Comparison of ENCODE assay signal across 8 mouse cellular contexts in genomic region chr12:51691845-51692632, GRCm38 (mm10). TPM values are rescaled to one million over a fixed set of nuclear protein-coding genes. Genes with fewer than 3 reads are reported as not detected.
DNase-seq lines count a peak whose midpoint lies in the region; ATAC-seq lines count a peak whose summit lies in the region.

Strn3 (minus strand) TSS chr12:51691897.

- ATAC-seq in hematopoietic stem cell, adult 5-6 weeks (replicated peaks in 1 of 2; ENCODE audit: insufficient read depth in 1 of 2, low FRiP score in 2 of 2, low TSS enrichment in 1 of 2, low read depth in 1 of 2, poor library complexity in 2 of 2, severe bottlenecking in 2 of 2) = peak; percentile 89 to 91
- ATAC-seq in lung, embryonic 16.5 days (ENCODE audit: low read depth) = peak; percentile 97

- DNase-seq in MEL-GATA-1-ER (ENCODE audit: extremely low read depth, low read depth) = peak; percentile 91
- DNase-seq in cerebellum, adult 8-10 months = peak; percentile 95
- peak; percentile 96 for DNase-seq in forelimb bud, embryonic 11.5 days (ENCODE audit: low read depth, low spot score)
- DNase-seq in layer of hippocampus, adult 9-10 months (ENCODE audit: low spot score) = peak; percentile 85
- peak; percentile 78 for DNase-seq in ovary, postnatal 10 days (ENCODE audit: low spot score)
- DNase-seq in thymus, postnatal 10 days (ENCODE audit: low spot score in 2 of 2) = peak; percentile 92 to 93

- H3K27ac ChIP-seq in lung, embryonic 16.5 days (ENCODE audit: low read length) = peak within 1 kb of the TSS; percentile 100

- no peaks in the 10 kb centered on the region for H3K9me3 ChIP-seq in lung, embryonic 16.5 days (ENCODE audit: control insufficient read depth, low read length)

- 0% methylated on average over 49 of the region's 56 CpGs for WGBS in lung, embryonic 16.5 days

- peak within 1 kb of the TSS; percentile 96 for H3K4me3 ChIP-seq in lung, embryonic 16.5 days (ENCODE audit: low read length)

- H3K4me1 ChIP-seq in lung, embryonic 16.5 days (replicated peaks; ENCODE audit: control insufficient read depth, insufficient read depth, low read length) = peaks cover 19% of the 10 kb centered on the region

- no peaks in the 10 kb centered on the region for H3K27me3 ChIP-seq in lung, embryonic 16.5 days (ENCODE audit: control insufficient read depth, insufficient read depth, low read depth, low read length)

- no peaks in the 10 kb centered on the region for H3K36me3 ChIP-seq in lung, embryonic 16.5 days (ENCODE audit: control insufficient read depth, insufficient read depth, low read length)

- H3K4me2 ChIP-seq in lung, embryonic 16.5 days (ENCODE audit: low read depth, low read length) = peak within 1 kb of the TSS; percentile 84

- peak within 1 kb of the TSS; percentile 95 for H3K9ac ChIP-seq in lung, embryonic 16.5 days (ENCODE audit: low read length)

RNA-seq across cellular contexts. Expression of gene Strn3, which starts in this region (rescaled TPM):
- total RNA-seq in hematopoietic stem cell, adult 5-6 weeks (2017) = 89.7 and 89.9 TPM in 2 replicates
- polyA plus RNA-seq in lung, embryonic 16.5 days (2015; fragmentation: Nextera tagmentation; extraction: Ambion mirVana) = 36.1 and 37.4 TPM in 2 replicates

Comparison
In these comparisons a context has a peak if more than half of its experiments do, and no peak if none do; other contexts are left out.
1. Peak in every context shown above with its lines: DNase-seq, ATAC-seq, H3K4me3 ChIP-seq and H3K27ac ChIP-seq.